Mouse (Mus musculus): Measurements from ENCODE around the gene Cd4. TPM values are rescaled to one million over a fixed set of nuclear protein-coding genes. Genes with fewer than 3 reads are reported as not detected.

The Cd4 gene
- total and polyA plus RNA-seq, 2 experiments: 0.46 to 0.83 TPM

DNA sequence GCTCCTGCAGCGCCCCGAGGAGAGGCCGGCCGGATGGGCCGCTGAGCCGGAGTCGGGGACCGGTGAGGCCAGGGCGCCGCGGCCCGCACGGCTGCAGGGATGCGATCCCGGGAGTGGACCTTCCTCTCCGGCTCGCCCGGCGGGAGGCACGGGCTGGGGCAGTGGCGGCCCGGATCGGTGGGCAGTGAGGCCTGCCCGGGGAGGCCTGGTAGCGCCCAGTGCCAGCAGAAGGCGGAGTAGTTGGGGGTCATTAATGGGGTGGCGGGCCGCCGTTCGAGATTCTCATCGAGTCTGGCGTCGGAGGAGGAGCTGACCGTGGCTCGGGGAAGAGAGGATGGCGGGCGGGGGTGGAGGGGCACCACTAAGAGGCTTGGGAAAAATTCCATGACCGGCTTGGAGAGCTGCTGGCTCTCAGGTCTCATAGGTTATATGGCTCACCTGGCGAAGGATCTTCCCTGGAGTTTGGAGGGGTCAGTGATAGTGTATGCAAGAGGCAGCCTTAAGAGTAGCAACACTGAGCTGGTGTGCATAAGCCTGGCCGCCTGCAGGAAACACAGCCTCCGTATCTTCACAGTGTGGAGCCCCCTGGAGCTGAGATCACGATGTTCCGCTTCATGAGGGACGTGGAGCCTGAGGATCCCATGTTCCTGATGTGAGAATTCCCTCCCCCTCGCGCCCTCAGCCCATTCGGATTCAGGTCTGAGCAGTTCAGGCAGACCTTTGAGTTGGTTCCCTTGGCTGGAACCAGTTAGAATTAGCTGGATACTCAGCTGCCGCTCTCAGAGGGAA is 43.7 kb upstream of the Cd4 start:
- WGBS: under 1% methylated on average over 40 of the region's 48 CpGs
- Histone ChIP-seq H3K4me3 (ENCODE audit: insufficient read depth, low read depth, low read length) (peak overlapping the region; percentile 98), H3K27ac (replicated peaks; ENCODE audit: insufficient read depth, low read depth, low read length) (peak overlapping the region; percentile 88), H3K36me3 (ENCODE audit: control insufficient read depth, insufficient read depth, low read length) (peaks cover 17% of the 10 kb centered on the region), H3K27me3 (ENCODE audit: control insufficient read depth, insufficient read depth, low read length) (no peaks in the 10 kb centered on the region), H3K9ac (ENCODE audit: low read depth, low read length) (peak overlapping the region; percentile 99), H3K79me2 (ENCODE audit: control insufficient read depth, insufficient read depth, low read length) (peaks cover 11% of the 10 kb centered on the region; the same call in 1 of the 2 replicates), H3K4me1 (ENCODE audit: control insufficient read depth, insufficient read depth, low read length) (peaks cover 14% of the 10 kb centered on the region; the same call in 1 of the 2 replicates)
- DNase-seq (ENCODE audit: extremely low read depth, low read depth, low spot score): no peak
- TF ChIP-seq POLR2A (IDR thresholded peaks at IDR 0.05; ENCODE audit: extremely low read depth, insufficient read depth, low read length) (no peak), CTCF (IDR thresholded peaks at IDR 0.05; ENCODE audit: low read depth, low read length) (peak; percentile 17; the same call in 1 of the 2 replicates)

DNA sequence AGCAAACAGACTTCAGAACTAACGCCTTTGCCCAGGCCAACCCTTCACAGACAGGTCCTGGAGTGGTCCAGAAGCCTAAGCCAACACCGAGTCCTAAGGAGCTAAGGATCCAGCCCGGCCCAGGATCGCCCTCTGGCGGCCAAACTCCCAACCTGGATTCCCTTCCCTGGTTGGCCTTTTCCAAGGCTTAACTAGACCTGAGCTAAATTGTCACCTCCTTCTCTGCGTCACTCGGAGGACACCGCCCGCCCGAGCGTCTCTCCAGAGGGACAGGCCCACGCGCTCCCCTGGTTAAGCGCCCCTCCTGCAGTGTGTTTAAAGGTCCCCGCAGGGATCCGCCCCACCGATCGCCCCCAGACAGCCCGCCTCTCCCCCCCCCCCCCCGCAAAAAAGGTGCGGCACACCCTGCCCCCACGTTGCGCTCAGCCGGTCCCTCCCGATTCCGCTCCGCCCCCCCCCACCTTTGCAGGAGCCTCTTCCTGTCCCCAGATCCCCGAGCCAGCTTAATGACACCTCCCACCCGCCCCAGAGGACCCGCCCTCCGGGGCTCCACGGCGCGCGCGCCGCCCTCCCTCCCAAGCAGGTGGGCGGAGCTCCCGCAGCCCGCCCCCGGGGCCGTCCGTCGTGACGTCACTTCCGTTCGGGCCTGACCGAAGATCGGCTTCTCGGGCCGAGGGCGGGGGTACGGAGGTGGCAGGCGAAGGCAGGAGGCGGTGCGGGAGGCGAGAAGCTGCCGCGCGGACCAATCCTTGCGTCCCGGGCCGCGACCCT is 42.9 kb upstream of the Cd4 start, which contains the start of gene Mlf2:
Gene Mlf2 (plus strand): TSS at position 633 of the 771 bp plus-strand sequence.
- peak within 1 kb of the TSS; percentile 99 for H3K9ac ChIP-seq (ENCODE audit: low read depth, low read length)
- peak within 1 kb of the TSS; percentile 98 for H3K4me3 ChIP-seq (ENCODE audit: insufficient read depth, low read depth, low read length)
- WGBS: 1% methylated on average over 55 of the region's 64 CpGs
- H3K36me3 ChIP-seq (ENCODE audit: control insufficient read depth, insufficient read depth, low read length): peaks cover 14% of the 10 kb centered on the region
- H3K4me1 ChIP-seq (ENCODE audit: control insufficient read depth, insufficient read depth, low read length): peaks cover 20% of the 10 kb centered on the region; the same call in 1 of the 2 replicates
- H3K27ac ChIP-seq (replicated peaks; ENCODE audit: insufficient read depth, low read depth, low read length): peak within 1 kb of the TSS; percentile 99
- TF ChIP-seq CTCF (IDR thresholded peaks at IDR 0.05; ENCODE audit: low read depth, low read length) (peak; percentile 98), POLR2A (IDR thresholded peaks at IDR 0.05; ENCODE audit: extremely low read depth, insufficient read depth, low read length) (peak; percentile 92)
- no peaks in the 10 kb centered on the region for H3K27me3 ChIP-seq (ENCODE audit: control insufficient read depth, insufficient read depth, low read length)
- peak; percentile 96 for DNase-seq (ENCODE audit: extremely low read depth, low read depth, low spot score)
- peaks cover 11% of the 10 kb centered on the region; the same call in 1 of the 2 replicates for H3K79me2 ChIP-seq (ENCODE audit: control insufficient read depth, insufficient read depth, low read length)

DNA sequence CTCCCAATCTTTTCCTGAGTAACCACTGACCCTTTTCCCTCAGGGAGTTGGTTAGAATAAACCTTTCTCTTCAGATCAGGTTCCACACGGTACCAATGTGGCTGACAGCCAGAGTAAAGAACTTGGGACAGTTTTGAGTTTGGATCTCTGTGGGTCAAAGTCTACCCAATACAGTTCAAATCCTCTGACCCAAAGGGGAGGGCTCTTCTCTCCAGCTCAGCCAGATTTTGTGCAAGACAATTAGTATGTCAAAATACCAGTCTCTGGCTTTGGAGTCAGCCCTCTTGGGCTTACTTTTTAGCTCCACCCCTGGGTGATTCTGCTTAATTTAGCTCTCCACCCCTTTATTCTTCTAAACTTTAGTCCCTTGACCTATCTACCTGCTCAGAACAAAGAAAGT is 42.2 kb upstream of the Cd4 start:
- peaks cover 22% of the 10 kb centered on the region; the same call in 1 of the 2 replicates for H3K4me1 ChIP-seq (ENCODE audit: control insufficient read depth, insufficient read depth, low read length)
- H3K9ac ChIP-seq (ENCODE audit: low read depth, low read length): peak overlapping the region; percentile 75
- H3K27me3 ChIP-seq (ENCODE audit: control insufficient read depth, insufficient read depth, low read length): no peaks in the 10 kb centered on the region
- peaks cover 11% of the 10 kb centered on the region; the same call in 1 of the 2 replicates for H3K79me2 ChIP-seq (ENCODE audit: control insufficient read depth, insufficient read depth, low read length)
- peak; percentile 100 for DNase-seq (ENCODE audit: extremely low read depth, low read depth, low spot score)
- H3K4me3 ChIP-seq (ENCODE audit: insufficient read depth, low read depth, low read length): peak overlapping the region; percentile 41
- WGBS: 30% methylated on average over 1 of the region's 1 CpGs
- peak overlapping the region; percentile 99 for H3K27ac ChIP-seq (replicated peaks; ENCODE audit: insufficient read depth, low read depth, low read length)
- TF ChIP-seq POLR2A (IDR thresholded peaks at IDR 0.05; ENCODE audit: extremely low read depth, insufficient read depth, low read length) (no peak), CTCF (IDR thresholded peaks at IDR 0.05; ENCODE audit: low read depth, low read length) (no peak)
- H3K36me3 ChIP-seq (ENCODE audit: control insufficient read depth, insufficient read depth, low read length): peaks cover 10% of the 10 kb centered on the region

DNA sequence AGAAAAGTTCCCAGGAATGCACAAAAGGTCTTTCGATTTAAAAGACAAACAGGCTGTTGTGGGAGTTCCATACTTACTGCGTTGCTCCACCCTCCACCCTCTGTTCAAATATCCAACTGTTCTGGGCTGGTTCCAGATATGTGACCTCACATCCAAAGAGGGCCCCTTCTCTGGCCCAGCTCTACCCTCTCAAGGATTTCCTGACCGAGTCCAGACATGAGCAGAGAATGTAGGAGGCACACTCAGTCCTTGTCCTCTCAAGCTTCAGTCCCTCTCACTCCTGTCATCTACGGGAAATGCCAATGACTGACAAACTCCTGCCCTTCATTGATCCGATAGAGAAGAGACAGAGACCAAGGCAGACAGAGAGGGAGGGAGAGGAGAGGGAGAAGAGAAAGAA is 37.9 kb upstream of the Cd4 start:
- peak overlapping the region; percentile 51 for H3K4me3 ChIP-seq (ENCODE audit: insufficient read depth, low read depth, low read length)
- DNase-seq (ENCODE audit: extremely low read depth, low read depth, low spot score): peak; percentile 77
- peak overlapping the region; percentile 98 for H3K27ac ChIP-seq (replicated peaks; ENCODE audit: insufficient read depth, low read depth, low read length)
- no peak for TF ChIP-seq CTCF (IDR thresholded peaks at IDR 0.05; ENCODE audit: low read depth, low read length)
- no peak for TF ChIP-seq POLR2A (IDR thresholded peaks at IDR 0.05; ENCODE audit: extremely low read depth, insufficient read depth, low read length)
- H3K9ac ChIP-seq (ENCODE audit: low read depth, low read length): peak overlapping the region; percentile 76
- H3K4me1 ChIP-seq (ENCODE audit: control insufficient read depth, insufficient read depth, low read length): peaks cover 17% of the 10 kb centered on the region; the same call in 1 of the 2 replicates
- 10% methylated on average over 5 of the region's 5 CpGs for WGBS
- H3K36me3 ChIP-seq (ENCODE audit: control insufficient read depth, insufficient read depth, low read length): no peaks in the 10 kb centered on the region
- H3K79me2 ChIP-seq (ENCODE audit: control insufficient read depth, insufficient read depth, low read length): no peaks in the 10 kb centered on the region
- no peaks in the 10 kb centered on the region for H3K27me3 ChIP-seq (ENCODE audit: control insufficient read depth, insufficient read depth, low read length)

DNA sequence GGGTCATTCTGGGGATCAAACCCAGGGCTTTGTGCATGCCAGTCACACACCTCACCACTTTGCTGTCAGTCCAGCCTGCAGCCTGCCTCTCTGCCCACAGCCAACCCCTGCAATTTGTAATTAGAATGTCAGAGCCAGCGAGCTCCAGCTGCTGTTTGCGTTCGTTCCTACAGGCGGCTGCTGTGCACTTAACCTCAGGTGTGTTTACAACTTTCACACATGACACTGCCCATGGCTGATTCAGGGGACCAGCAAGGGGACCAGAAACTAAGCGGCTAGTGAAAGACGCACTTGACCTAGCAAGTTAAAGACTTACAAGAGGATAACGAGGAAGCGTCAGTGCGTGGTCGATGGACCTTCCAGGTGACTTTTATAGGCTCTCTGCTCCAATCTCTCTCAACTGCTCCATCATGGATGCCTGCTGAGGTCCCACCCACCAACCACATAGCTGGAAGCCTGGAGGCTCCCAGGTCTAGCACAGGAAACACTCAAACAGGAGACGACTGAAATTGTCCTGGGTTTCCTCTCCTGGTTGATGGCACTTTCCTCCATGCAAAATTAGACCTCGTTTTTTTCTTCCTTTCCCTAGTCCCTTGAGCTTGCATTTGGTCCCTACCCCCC is 37.3 kb upstream of the Cd4 start:
- DNase-seq (ENCODE audit: extremely low read depth, low read depth, low spot score): peak; percentile 67
- H3K27me3 ChIP-seq (ENCODE audit: control insufficient read depth, insufficient read depth, low read length): no peaks in the 10 kb centered on the region
- no peaks in the 10 kb centered on the region for H3K79me2 ChIP-seq (ENCODE audit: control insufficient read depth, insufficient read depth, low read length)
- H3K4me1 ChIP-seq (ENCODE audit: control insufficient read depth, insufficient read depth, low read length): peaks cover 20% of the 10 kb centered on the region; the same call in 1 of the 2 replicates
- H3K9ac ChIP-seq (ENCODE audit: low read depth, low read length): peak overlapping the region; percentile 76
- no peaks in the 10 kb centered on the region for H3K36me3 ChIP-seq (ENCODE audit: control insufficient read depth, insufficient read depth, low read length)
- H3K4me3 ChIP-seq (ENCODE audit: insufficient read depth, low read depth, low read length): peak overlapping the region; percentile 51
- TF ChIP-seq POLR2A (IDR thresholded peaks at IDR 0.05; ENCODE audit: extremely low read depth, insufficient read depth, low read length) (no peak), CTCF (IDR thresholded peaks at IDR 0.05; ENCODE audit: low read depth, low read length) (peak; percentile 54)
- WGBS: 18% methylated on average over 12 of the region's 12 CpGs
- peak overlapping the region; percentile 98 for H3K27ac ChIP-seq (replicated peaks; ENCODE audit: insufficient read depth, low read depth, low read length)
